Mouse (Mus musculus) G1E (cell line): ENCODE measurements around the gene Noc2l. TPM values are rescaled to one million over a fixed set of nuclear protein-coding genes. Genes with fewer than 3 reads are reported as not detected.
A peak's percentile ranks its signal among the peaks of the same experiment; 100 is the strongest.

Source experiments
- ATAC-seq: 2 replicates; pipeline ENCODE4 v1.8.0; 2016; ENCODE audit warnings: mild to moderate bottlenecking; ENCODE audit not compliant: insufficient number of reproducible peaks, poor library complexity, low FRiP score, severe bottlenecking; ENCODE audit errors: extremely low read depth
- DNase-seq: peaks from one replicate; pipeline ENCODE4 v3.0.0; 2012; ENCODE audit warnings: low spot score
- H3K27me3 ChIP-seq: 2 replicates; pipeline ENCODE4 v1.6.1; 2012; ENCODE audit warnings: mild to moderate bottlenecking, low read length, inconsistent platforms; ENCODE audit not compliant: insufficient read depth
- H3K36me3 ChIP-seq: replicated peaks from 2 replicates; pipeline ENCODE3; 2012; ENCODE audit warnings: mild to moderate bottlenecking, inconsistent platforms
- H3K4me1 ChIP-seq: 2 replicates; pipeline ENCODE4 v1.6.1; 2012; ENCODE audit warnings: low read depth, low read length, inconsistent platforms, mixed read lengths; ENCODE audit not compliant: insufficient read depth
- H3K4me3 ChIP-seq: 2 replicates; pipeline ENCODE4 v1.5.1; 2012; ENCODE audit warnings: low read depth, mild to moderate bottlenecking, inconsistent platforms, low read length, moderate library complexity, mixed read lengths
- H3K9me3 ChIP-seq: replicated peaks from 2 replicates; pipeline ENCODE4 v1.6.1; 2012; ENCODE audit warnings: inconsistent platforms
- CTCF ChIP-seq: IDR thresholded peaks from 2 replicates; pipeline ENCODE4 v1.5.1; 2012; ENCODE audit warnings: low read depth, low read length, inconsistent platforms, mixed read lengths
- GATA1 ChIP-seq: IDR thresholded peaks from 2 replicates; pipeline ENCODE4 v1.6.1; 2012; ENCODE audit warnings: borderline replicate concordance, low read length, inconsistent platforms, mixed read lengths
- GATA2 ChIP-seq: IDR thresholded peaks from 2 replicates; pipeline ENCODE4 v1.6.1; 2012; ENCODE audit warnings: low read depth, low read length, inconsistent platforms, borderline replicate concordance
- POLR2AphosphoS5 ChIP-seq: IDR thresholded peaks from 2 replicates; pipeline ENCODE4 v1.6.1; 2012; ENCODE audit warnings: low read depth, low read length, inconsistent platforms; ENCODE audit not compliant: insufficient replicate concordance
- TAL1 ChIP-seq: conservative IDR thresholded peaks from 2 replicates; pipeline ENCODE4 v1.6.1; 2012; ENCODE audit warnings: low read depth, low read length, inconsistent platforms, mixed read lengths
- polyA plus RNA-seq: library from polyadenylated mRNA; stranded (reverse); fragments of >175 nt; gene quantifications from 2 replicates; pipeline ENCODE4 v1.2.3, GENCODE M21; 2012
- total RNA-seq, 2 experiments: library from RNA; stranded (forward) in 1 of 2; stranded (reverse) in 1 of 2; fragments of 200-1000 nt in 1 of 2; fragments of >200 nt in 1 of 2; fragmentation: Nextera tagmentation in 1 of 2; gene quantifications; 2 replicates each; pipeline ENCODE4 v1.2.3; 2014 to 2017

The Noc2l gene
- total RNA-seq (2014; fragmentation: Nextera tagmentation) (131 and 141 TPM in 2 replicates), total RNA-seq (2017) (73.7 and 86.3 TPM in 2 replicates), polyA plus RNA-seq (93.0 and 102 TPM in 2 replicates)

DNA sequence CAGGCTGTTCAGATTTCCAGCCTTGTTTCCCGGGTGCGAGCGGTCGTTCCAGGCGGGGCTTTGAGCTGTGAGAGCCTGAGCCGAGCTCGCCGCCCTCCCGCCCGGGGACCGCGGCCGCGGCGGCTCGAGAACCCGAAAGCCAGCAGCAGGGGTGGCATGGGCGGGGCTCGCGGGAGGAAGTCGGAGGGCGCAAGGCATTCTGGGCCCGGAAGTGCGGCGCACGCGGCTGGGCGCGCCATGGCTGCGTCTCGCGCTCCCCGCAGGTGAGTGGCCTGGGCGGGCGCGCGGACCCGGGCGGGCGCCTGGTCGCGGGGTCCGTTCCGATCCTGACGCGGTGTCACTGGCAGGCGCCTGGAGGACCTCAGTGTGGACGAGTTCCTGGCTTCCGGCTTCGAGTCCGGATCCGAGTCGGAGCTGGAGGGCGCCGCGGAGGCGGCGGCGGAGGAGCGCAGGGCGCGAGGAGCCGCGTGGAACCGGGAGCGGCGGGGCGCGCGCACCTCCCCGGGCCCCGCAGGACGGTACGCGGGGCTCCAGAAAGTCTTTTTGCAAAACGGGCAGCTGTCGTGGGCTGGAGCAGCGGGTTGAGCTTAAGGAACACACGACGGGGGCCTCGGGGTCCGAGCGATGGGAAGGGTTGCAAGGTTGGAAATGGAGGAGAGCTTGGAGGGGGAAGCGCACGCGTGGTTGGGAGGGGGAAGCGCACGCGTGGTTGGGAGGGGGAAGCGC, at the start of gene Noc2l:
Noc2l (plus strand) TSS at position 203 of the 726 bp plus-strand sequence.
- Histone ChIP-seq H3K9me3 (no peaks in the 10 kb centered on the region), H3K27me3 (no peaks in the 10 kb centered on the region), H3K36me3 (peaks cover 69% of the 10 kb centered on the region), H3K4me3 (peak within 1 kb of the TSS; percentile 91), H3K4me1 (peaks cover 49% of the 10 kb centered on the region)
- TF ChIP-seq CTCF = no peak
- TF ChIP-seq GATA2 = no peak
- no peak for TF ChIP-seq GATA1
- no peak for TF ChIP-seq TAL1
- no peak for TF ChIP-seq POLR2AphosphoS5
- DNase-seq = peak; percentile 94
- peak; percentile 52 for ATAC-seq

GRCm38 (mm10) chr4:156188162-156188810, 47.5 kb upstream of the Noc2l start:
- Histone ChIP-seq H3K27me3 (peaks cover 52% of the 10 kb centered on the region), H3K36me3 (no peaks in the 10 kb centered on the region), H3K4me3 (no peak overlapping the region), H3K9me3 (no peaks in the 10 kb centered on the region), H3K4me1 (no peaks in the 10 kb centered on the region; the same call in 1 of the 2 replicates)
- no peak for ATAC-seq
- TF ChIP-seq POLR2AphosphoS5 (no peak), GATA2 (no peak), CTCF (no peak), GATA1 (no peak), TAL1 (no peak)
- no peak for DNase-seq

DNA sequence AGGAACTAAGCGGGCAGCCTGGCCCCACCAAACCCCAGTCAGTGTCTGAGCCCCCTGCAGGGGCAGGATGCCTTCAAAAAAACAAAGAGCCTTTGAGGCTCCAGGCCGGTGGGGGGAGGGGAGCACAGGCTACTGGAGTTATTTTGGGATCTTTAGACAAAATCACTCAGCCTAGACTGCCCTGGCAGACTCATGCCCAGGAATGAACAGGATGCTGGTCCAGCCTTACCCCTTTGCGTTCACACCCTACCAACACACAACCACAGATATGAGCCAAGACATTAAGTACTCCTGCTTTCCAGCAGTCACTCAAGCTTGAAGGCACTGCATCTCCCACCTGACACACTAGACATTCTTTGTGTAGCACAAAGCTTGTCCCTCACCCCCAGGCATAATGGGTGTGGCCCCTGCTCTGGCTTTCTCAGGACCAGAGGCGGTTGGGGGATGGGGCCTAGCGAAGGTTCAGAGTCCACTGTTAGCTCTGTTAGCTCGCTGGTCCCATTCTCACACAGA, 46.9 kb upstream of the Noc2l start:
- H3K4me1 ChIP-seq = no peaks in the 10 kb centered on the region; the same call in 1 of the 2 replicates
- DNase-seq (no peak), ATAC-seq (no peak)
- TF ChIP-seq GATA1 (no peak), TAL1 (no peak), POLR2AphosphoS5 (no peak), CTCF (no peak), GATA2 (no peak)
- peaks cover 57% of the 10 kb centered on the region for H3K27me3 ChIP-seq
- H3K4me3 ChIP-seq = no peak overlapping the region
- no peaks in the 10 kb centered on the region for H3K9me3 ChIP-seq
- H3K36me3 ChIP-seq = no peaks in the 10 kb centered on the region

DNA sequence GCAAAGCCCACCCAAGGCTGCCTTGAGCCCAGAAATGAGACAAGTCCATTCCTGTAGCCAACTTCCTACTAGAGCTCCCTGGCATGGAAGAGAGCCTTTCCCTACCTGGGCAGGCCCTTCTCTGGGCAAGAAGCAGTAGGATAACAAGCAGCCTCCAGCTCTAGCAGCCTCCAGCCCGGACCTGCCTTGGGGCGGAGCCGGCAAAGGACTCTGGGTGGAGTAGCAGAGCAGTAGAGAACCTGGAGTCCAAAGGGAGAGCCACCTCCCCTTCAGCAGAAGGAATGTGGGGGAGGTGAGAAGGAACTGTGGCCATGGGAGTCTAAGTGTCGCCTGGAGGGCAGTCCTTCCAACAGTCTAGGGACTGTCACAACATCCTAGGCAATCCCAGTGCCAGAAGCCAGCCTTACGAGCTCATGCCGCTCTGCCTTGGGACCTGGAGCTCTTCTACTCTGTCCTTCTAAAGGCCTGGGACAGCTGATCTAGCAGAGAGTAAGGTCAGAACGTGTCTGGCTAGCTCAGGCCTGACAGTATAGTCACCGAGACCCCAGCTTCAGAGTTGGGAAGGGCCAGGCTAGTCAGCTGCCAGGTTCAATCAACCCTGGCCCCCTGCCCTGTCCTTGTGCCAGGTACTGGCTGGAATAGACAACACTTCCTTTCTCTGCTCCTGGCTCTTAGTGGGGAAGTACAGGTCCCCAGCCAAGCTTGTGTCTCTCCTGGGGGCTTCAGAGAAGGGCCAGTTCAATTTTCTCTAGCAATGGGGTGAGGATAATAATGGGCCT, 43.2 kb upstream of the Noc2l start:
- DNase-seq (no peak), ATAC-seq (no peak)
- H3K4me1 ChIP-seq = peaks cover 12% of the 10 kb centered on the region
- peaks cover 67% of the 10 kb centered on the region for H3K27me3 ChIP-seq
- TF ChIP-seq GATA1 (no peak), GATA2 (no peak), POLR2AphosphoS5 (no peak), CTCF (no peak)
- no peaks in the 10 kb centered on the region; the same call in 1 of the 2 replicates for H3K9me3 ChIP-seq
- H3K4me3 ChIP-seq = no peak overlapping the region
- H3K36me3 ChIP-seq = no peaks in the 10 kb centered on the region

GRCm38 (mm10) chr4:156193200-156193590, 42.6 kb upstream of the Noc2l start:
- peaks cover 17% of the 10 kb centered on the region for H3K4me1 ChIP-seq
- H3K27me3 ChIP-seq = peaks cover 72% of the 10 kb centered on the region
- no peak for DNase-seq
- no peak overlapping the region for H3K4me3 ChIP-seq
- TF ChIP-seq TAL1 = no peak
- TF ChIP-seq CTCF = no peak
- H3K9me3 ChIP-seq = no peaks in the 10 kb centered on the region; the same call in 1 of the 2 replicates
- no peaks in the 10 kb centered on the region for H3K36me3 ChIP-seq
- no peak for ATAC-seq

DNA sequence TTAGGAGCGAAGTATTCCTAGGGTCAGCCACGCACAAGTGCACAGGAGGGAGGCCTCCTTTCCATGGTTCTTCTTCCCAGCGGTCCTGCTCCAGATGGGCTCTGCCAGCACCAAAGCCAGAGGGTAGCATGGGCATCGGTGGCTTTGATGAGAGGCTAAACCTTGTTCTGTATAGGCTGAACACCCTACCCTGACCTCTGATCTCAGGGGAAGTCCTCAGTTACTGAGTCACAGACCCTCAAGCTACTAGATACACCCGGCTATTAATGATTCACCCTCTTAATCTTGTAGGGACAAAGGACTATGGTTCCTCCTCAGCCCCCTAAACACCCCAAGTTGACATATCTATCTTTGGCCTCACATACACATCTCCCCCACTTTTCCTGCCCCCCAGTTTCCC, 41.9 kb upstream of the Noc2l start:
- TF ChIP-seq TAL1 (no peak), CTCF (no peak), GATA1 (no peak), GATA2 (no peak), POLR2AphosphoS5 (no peak)

More for the DNA sequence above, 41.9 kb upstream of the Noc2l start:
- no peak for DNase-seq
- Histone ChIP-seq H3K9me3 (no peaks in the 10 kb centered on the region; the same call in 1 of the 2 replicates), H3K36me3 (no peaks in the 10 kb centered on the region), H3K4me1 (peaks cover 17% of the 10 kb centered on the region), H3K27me3 (peaks cover 72% of the 10 kb centered on the region), H3K4me3 (no peak overlapping the region)
- no peak for ATAC-seq
